Mouse (Mus musculus): ENCODE measurements around the gene Phlpp1. TPM values are rescaled to one million over a fixed set of nuclear protein-coding genes. Genes with fewer than 3 reads are reported as not detected.
A peak's percentile ranks its signal among the peaks of the same experiment; 100 is the strongest.

Gene Phlpp1
- polyA plus RNA-seq, 1 experiment from 2014 or later, result 7.8 TPM

GRCm38 (mm10) chr1:106199109-106199508 is 27.6 kb downstream of the Phlpp1 start:
- Histone ChIP-seq H3K9ac (replicated peaks) (no peak overlapping the region), H3K36me3 (no peaks in the 10 kb centered on the region), H3K4me1 (peaks cover 20% of the 10 kb centered on the region), H3K4me3 (replicated peaks) (no peak overlapping the region), H3K9me3 (replicated peaks) (no peaks in the 10 kb centered on the region), H3K27me3 (replicated peaks) (no peaks in the 10 kb centered on the region), H3K4me2 (no peak overlapping the region), H3K27ac (replicated peaks) (peak overlapping the region; percentile 74)
- WGBS, result 40% methylated on average over 4 of the region's 4 CpGs
- no peak for ATAC-seq (ENCODE audit: low FRiP score)

DNA sequence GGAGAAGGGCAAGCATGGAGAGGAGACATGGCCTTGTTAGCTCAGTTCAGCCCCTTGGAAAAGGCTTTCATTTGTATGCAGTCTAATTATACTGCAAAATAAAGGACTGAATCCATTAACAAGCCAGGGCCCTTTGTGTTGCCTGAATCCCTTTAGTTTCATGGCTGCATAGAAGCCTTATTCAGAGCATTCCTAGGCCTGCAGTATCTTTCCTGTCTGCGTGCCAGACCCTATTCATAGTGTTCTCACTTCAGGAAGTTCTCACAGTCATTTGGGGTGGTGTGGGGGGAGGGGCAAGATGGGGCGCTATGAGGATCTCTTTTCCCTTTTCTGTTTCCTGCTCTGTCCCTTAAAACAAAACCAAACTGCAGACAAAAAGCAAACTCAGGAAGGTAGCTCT is 28.1 kb downstream of the Phlpp1 start:
- no peak overlapping the region for H3K4me3 ChIP-seq (replicated peaks)
- peaks cover 25% of the 10 kb centered on the region for H3K4me1 ChIP-seq
- H3K27me3 ChIP-seq (replicated peaks), result no peaks in the 10 kb centered on the region
- no peaks in the 10 kb centered on the region for H3K9me3 ChIP-seq (replicated peaks)
- H3K9ac ChIP-seq (replicated peaks), result no peak overlapping the region
- peak overlapping the region; percentile 74 for H3K27ac ChIP-seq (replicated peaks)
- H3K36me3 ChIP-seq, result no peaks in the 10 kb centered on the region
- WGBS, result 0% methylated on average over 2 of the region's 2 CpGs
- peak; percentile 63 for ATAC-seq (ENCODE audit: low FRiP score)
- H3K4me2 ChIP-seq, result peak overlapping the region; percentile 23; the same call in 1 of the 2 replicates

GRCm38 (mm10) chr1:106201025-106201424 is 29.5 kb downstream of the Phlpp1 start:
- H3K27ac ChIP-seq (replicated peaks), result peak overlapping the region; percentile 15; the same call in 1 of the 2 replicates
- no peaks in the 10 kb centered on the region for H3K27me3 ChIP-seq (replicated peaks)
- WGBS, result 88% methylated on average over 1 of the region's 1 CpGs
- peaks cover 28% of the 10 kb centered on the region for H3K4me1 ChIP-seq
- no peaks in the 10 kb centered on the region for H3K36me3 ChIP-seq
- H3K4me3 ChIP-seq (replicated peaks), result no peak overlapping the region
- H3K9me3 ChIP-seq (replicated peaks), result no peaks in the 10 kb centered on the region
- no peak overlapping the region for H3K4me2 ChIP-seq
- H3K9ac ChIP-seq (replicated peaks), result no peak overlapping the region
- no peak for ATAC-seq (ENCODE audit: low FRiP score)

DNA sequence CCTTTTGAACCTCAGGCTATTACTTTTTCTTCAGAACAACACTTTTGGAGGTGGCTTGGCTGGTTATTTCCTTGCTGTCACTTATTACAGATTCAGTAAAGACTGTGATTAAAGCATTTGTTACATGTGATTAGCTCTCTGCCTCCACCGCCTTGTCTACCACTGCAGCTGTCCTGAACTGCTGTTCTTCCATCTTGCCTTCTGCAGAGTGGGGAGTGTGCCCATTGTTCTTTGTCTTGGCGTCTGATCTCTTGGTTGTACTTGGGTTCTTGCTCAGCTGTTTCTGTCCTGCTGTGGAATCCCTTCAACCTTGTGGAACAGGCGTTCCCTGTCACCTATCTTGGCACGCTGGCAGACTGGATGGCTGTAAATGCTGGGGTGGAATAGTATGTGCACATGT is 30.4 kb downstream of the Phlpp1 start:
- H3K4me1 ChIP-seq, result peaks cover 28% of the 10 kb centered on the region
- H3K27ac ChIP-seq (replicated peaks), result no peak overlapping the region
- ATAC-seq (ENCODE audit: low FRiP score), result no peak
- 45% methylated on average over 4 of the region's 4 CpGs for WGBS
- no peaks in the 10 kb centered on the region for H3K36me3 ChIP-seq
- H3K27me3 ChIP-seq (replicated peaks), result no peaks in the 10 kb centered on the region
- H3K4me2 ChIP-seq, result no peak overlapping the region
- H3K9ac ChIP-seq (replicated peaks), result no peak overlapping the region
- H3K9me3 ChIP-seq (replicated peaks), result no peaks in the 10 kb centered on the region
- H3K4me3 ChIP-seq (replicated peaks), result no peak overlapping the region

GRCm38 (mm10) chr1:106203942-106204341 is 32.4 kb downstream of the Phlpp1 start:
- no peak for ATAC-seq (ENCODE audit: low FRiP score)

DNA sequence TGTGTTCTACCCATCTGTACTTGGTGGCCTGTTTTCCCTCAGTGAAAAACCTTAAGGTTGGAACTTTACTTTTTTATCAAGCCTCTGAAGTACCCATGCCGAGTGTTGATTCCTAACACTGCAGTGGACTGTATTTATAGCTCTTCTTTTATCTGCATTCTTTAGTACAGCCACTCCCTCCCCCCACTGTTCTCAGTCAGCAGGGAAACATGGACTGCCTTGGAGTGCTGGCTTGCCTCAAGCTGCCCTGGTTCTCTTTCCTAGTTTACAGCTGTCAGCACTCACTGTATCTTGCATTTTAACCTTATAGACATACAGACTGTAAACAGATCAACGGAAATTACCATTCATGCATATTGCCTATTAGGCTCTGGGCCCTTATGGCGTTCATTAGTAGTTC is 32.8 kb downstream of the Phlpp1 start:
- Histone ChIP-seq H3K4me1 (peaks cover 26% of the 10 kb centered on the region), H3K9ac (replicated peaks) (no peak overlapping the region)

More at GRCm38 (mm10) chr1:106203942-106204341, 32.4 kb downstream of the Phlpp1 start:
- H3K4me3 ChIP-seq (replicated peaks), result no peak overlapping the region
- 57% methylated on average over 3 of the region's 3 CpGs for WGBS
- no peak overlapping the region for H3K27ac ChIP-seq (replicated peaks)
- peaks cover 27% of the 10 kb centered on the region for H3K4me1 ChIP-seq
- H3K36me3 ChIP-seq, result no peaks in the 10 kb centered on the region
- H3K9ac ChIP-seq (replicated peaks), result no peak overlapping the region
- H3K9me3 ChIP-seq (replicated peaks), result no peaks in the 10 kb centered on the region
- H3K4me2 ChIP-seq, result no peak overlapping the region
- H3K27me3 ChIP-seq (replicated peaks), result no peaks in the 10 kb centered on the region

GRCm38 (mm10) chr1:106208581-106208980 is 37.0 kb downstream of the Phlpp1 start:
- Histone ChIP-seq H3K27me3 (replicated peaks) (no peaks in the 10 kb centered on the region), H3K9ac (replicated peaks) (no peak overlapping the region), H3K36me3 (no peaks in the 10 kb centered on the region), H3K4me1 (peaks cover 24% of the 10 kb centered on the region), H3K4me2 (no peak overlapping the region), H3K4me3 (replicated peaks) (no peak overlapping the region), H3K27ac (replicated peaks) (no peak overlapping the region), H3K9me3 (replicated peaks) (no peaks in the 10 kb centered on the region)
- WGBS, result 80% methylated on average over 5 of the region's 5 CpGs
- ATAC-seq (ENCODE audit: low FRiP score), result no peak

More for the DNA sequence above, 32.8 kb downstream of the Phlpp1 start:
- WGBS, result 28% methylated on average over 3 of the region's 3 CpGs
- no peaks in the 10 kb centered on the region for H3K36me3 ChIP-seq
- ATAC-seq (ENCODE audit: low FRiP score), result 0 out of 2 replicates have a peak, but pooled peaks have one; percentile 6
- no peaks in the 10 kb centered on the region for H3K27me3 ChIP-seq (replicated peaks)
- no peak overlapping the region for H3K4me3 ChIP-seq (replicated peaks)
- H3K9me3 ChIP-seq (replicated peaks), result no peaks in the 10 kb centered on the region
- H3K4me2 ChIP-seq, result no peak overlapping the region
- H3K27ac ChIP-seq (replicated peaks), result no peak overlapping the region

DNA sequence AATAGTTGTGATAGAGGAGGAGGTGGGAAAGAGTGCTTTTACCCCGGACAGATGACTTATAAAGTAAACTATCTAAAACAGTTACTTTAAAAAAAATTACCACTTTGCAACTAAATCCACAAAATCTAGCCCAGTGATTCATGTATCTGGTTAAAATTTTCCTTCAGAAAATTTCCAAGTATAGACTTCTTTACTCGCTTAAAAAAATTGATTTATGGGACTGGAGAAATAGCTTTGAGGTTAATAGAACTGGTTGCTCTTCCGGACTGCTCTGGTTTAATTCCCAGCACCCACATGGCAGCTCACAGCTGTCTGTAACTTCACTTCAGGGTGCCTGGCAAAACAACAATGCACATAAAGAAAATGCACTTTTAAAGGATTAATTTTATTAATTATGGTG is 38.9 kb downstream of the Phlpp1 start:
- Histone ChIP-seq H3K4me2 (no peak overlapping the region), H3K9ac (replicated peaks) (no peak overlapping the region), H3K36me3 (no peaks in the 10 kb centered on the region), H3K27ac (replicated peaks) (no peak overlapping the region), H3K27me3 (replicated peaks) (no peaks in the 10 kb centered on the region), H3K4me3 (replicated peaks) (no peak overlapping the region), H3K9me3 (replicated peaks) (no peaks in the 10 kb centered on the region), H3K4me1 (peaks cover 12% of the 10 kb centered on the region; the same call in 1 of the 2 replicates)
- WGBS, result 77% methylated on average over 3 of the region's 3 CpGs
- no peak for ATAC-seq (ENCODE audit: low FRiP score)

DNA sequence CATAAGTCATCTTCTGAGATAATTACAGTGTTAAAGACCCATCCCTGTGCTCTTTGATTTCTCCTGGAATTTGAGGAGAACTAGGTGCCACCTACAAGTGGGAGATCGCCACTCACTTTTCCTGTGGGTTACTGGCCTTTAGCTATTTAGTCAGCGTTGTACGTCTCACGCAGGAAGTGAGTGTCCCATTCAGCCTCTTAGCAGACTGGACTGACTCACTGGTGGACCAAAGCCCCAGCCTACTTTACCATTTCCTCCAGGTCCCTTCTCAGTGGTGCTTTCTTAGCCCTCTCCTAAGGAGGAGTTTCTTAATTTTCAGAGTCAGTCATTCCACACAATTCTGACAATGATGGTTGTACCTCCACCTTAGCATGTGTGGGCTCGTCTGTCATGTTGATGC is 39.6 kb downstream of the Phlpp1 start:
- H3K4me3 ChIP-seq (replicated peaks), result no peak overlapping the region
- H3K9me3 ChIP-seq (replicated peaks), result no peaks in the 10 kb centered on the region
- H3K4me1 ChIP-seq, result peaks cover 12% of the 10 kb centered on the region; the same call in 1 of the 2 replicates
- H3K9ac ChIP-seq (replicated peaks), result no peak overlapping the region
- ATAC-seq (ENCODE audit: low FRiP score), result no peak
- H3K27ac ChIP-seq (replicated peaks), result no peak overlapping the region
- no peak overlapping the region for H3K4me2 ChIP-seq
- whole genome bisulfite sequencing, result 92% methylated on average over 5 of the region's 5 CpGs
- no peaks in the 10 kb centered on the region for H3K36me3 ChIP-seq
- no peaks in the 10 kb centered on the region for H3K27me3 ChIP-seq (replicated peaks)

DNA sequence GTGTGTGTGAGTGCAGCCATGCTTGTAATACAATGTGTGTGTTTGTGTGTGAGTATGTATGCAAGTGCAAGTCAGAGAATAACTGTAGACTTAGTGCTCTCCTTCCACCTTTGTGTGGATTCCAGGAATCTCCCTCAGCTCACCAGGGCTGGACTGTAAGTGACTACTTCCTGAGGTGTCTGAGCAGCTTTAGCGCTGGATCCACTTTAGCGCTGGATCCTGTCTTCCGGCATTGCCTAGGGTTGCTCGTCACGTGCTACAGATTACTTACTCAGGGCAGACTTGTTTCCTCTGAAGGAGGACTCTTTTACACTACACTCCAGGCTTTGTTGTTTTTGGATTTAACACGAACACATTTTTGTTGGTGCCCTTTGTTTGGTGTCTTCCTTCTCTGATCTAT is 48.9 kb downstream of the Phlpp1 start:
- ATAC-seq (ENCODE audit: low FRiP score), result no peak

GRCm38 (mm10) chr1:106221371-106221770 is 49.8 kb downstream of the Phlpp1 start:
- Histone ChIP-seq H3K36me3 (no peaks in the 10 kb centered on the region), H3K4me2 (no peak overlapping the region)
- 94% methylated on average over 1 of the region's 1 CpGs for WGBS

More for the DNA sequence above, 48.9 kb downstream of the Phlpp1 start:
- H3K9ac ChIP-seq (replicated peaks), result no peak overlapping the region
- no peaks in the 10 kb centered on the region for H3K27me3 ChIP-seq (replicated peaks)
- WGBS, result 78% methylated on average over 6 of the region's 6 CpGs
- no peak overlapping the region for H3K27ac ChIP-seq (replicated peaks)
- H3K36me3 ChIP-seq, result no peaks in the 10 kb centered on the region
- H3K4me3 ChIP-seq (replicated peaks), result no peak overlapping the region
- H3K4me1 ChIP-seq, result peaks cover 8% of the 10 kb centered on the region
- no peaks in the 10 kb centered on the region for H3K9me3 ChIP-seq (replicated peaks)
- no peak overlapping the region for H3K4me2 ChIP-seq

GRCm38 (mm10) chr1:106221964-106222363 is 50.4 kb downstream of the Phlpp1 start:
- ATAC-seq (ENCODE audit: low FRiP score), result peak; percentile 39; the same call in 1 of the 2 replicates
- no peak overlapping the region for H3K27ac ChIP-seq (replicated peaks)
- WGBS, result 13% methylated on average over 2 of the region's 2 CpGs

More at GRCm38 (mm10) chr1:106221371-106221770, 49.8 kb downstream of the Phlpp1 start:
- Histone ChIP-seq H3K9me3 (replicated peaks) (no peaks in the 10 kb centered on the region), H3K9ac (replicated peaks) (no peak overlapping the region), H3K4me3 (replicated peaks) (no peak overlapping the region), H3K4me1 (peaks cover 8% of the 10 kb centered on the region), H3K27ac (replicated peaks) (no peak overlapping the region), H3K27me3 (replicated peaks) (no peaks in the 10 kb centered on the region)
- ATAC-seq (ENCODE audit: low FRiP score), result no peak

More at GRCm38 (mm10) chr1:106221964-106222363, 50.4 kb downstream of the Phlpp1 start:
- Histone ChIP-seq H3K4me1 (peaks cover 10% of the 10 kb centered on the region), H3K9me3 (replicated peaks) (no peaks in the 10 kb centered on the region), H3K9ac (replicated peaks) (no peak overlapping the region), H3K4me2 (no peak overlapping the region), H3K4me3 (replicated peaks) (no peak overlapping the region), H3K27me3 (replicated peaks) (no peaks in the 10 kb centered on the region), H3K36me3 (no peaks in the 10 kb centered on the region)

Data from neural tube, embryonic 15.5 days (tissue).